Mouse (Mus musculus) WW6 (cell line): ENCODE data around the gene Fgfr2.

Experiments
- DNase-seq: peaks from one replicate; pipeline ENCODE4 v3.0.0-alpha.2; 2013; ENCODE audit warnings: low read depth, low spot score

Gene Fgfr2

DNA sequence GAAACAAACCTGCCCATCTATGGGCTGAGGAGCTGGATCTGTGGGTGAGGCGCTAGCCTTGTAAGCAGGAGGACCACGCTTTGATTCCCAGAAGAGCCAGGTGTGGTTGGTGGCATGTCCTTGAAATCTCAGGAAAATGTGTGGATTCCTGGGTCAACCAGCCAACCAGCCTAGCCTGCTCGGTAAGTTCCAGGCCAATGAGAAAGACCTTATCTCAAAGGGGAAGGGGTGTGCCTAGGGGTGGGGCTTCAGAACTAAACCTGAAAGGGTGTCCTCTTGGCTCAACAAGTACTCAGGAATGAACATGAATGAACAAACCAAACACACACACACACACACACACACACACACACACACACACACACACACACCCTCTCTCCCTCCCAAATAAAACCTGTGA is 81.4 kb downstream of the Fgfr2 start:
- no peak for DNase-seq

DNA sequence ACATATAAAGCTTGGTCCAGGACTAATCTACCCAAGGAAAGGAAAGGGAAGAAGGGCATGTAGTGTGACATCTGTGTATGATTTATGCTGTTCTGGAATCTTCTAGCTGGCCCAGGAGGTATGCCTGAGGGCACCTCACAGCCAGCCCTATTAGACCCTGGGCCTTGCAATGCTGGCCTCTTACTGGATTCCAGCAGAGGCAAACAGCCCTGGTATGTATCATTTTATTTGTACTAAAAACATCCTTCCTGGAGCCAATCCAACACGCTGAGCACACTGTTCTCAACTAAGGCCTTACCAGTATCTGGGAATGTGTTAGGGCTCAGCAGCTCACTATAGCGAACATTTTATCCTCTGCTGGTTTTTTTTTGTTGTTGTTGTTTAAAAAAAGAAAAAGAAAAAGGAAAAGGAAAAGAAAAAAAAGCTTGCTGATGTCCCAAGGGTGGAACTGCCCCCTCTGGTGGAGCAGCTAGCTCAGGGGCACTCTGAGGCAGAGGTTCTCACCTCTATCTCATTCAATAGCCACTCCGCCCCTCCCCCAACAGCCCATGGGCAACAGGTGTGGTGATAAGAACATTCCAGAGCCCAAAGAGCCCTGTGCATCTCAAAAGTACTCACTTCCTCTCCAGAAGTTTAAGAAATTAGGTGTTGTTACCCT is 82.3 kb downstream of the Fgfr2 start:
- DNase-seq = peak; percentile 39

DNA sequence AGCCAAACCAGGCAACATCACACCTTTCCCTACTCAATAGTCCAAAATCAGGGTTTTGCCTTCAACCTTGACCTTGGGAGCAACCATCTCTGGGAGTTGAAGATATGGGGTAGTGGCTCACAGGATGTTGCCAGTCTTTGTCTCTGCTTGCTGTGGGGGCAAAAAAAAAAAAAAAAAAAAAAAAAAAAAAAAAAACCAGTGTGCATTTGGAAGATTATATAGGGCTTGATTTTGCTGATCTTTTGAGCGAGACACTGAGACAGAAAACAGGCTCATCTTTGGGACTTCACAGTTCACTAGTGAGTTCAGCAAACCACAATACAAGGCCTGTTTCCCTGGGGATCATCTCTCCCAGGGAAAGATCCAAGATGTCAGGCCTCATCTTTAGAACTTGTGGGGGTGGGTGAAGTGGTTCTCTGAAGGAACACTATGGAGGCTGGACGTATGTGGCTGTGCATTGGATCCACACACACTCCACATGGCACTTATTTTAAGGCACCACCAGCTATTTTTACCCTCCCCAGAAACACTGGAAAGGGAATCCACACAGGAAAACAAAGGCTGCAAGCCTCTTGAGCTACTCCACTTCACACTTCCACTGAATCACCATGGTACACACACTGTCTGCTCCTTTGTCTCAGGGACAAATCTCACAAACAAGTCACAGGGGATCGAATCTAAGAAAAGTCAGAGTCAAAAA is 83.4 kb downstream of the Fgfr2 start:
- no peak for DNase-seq

DNA sequence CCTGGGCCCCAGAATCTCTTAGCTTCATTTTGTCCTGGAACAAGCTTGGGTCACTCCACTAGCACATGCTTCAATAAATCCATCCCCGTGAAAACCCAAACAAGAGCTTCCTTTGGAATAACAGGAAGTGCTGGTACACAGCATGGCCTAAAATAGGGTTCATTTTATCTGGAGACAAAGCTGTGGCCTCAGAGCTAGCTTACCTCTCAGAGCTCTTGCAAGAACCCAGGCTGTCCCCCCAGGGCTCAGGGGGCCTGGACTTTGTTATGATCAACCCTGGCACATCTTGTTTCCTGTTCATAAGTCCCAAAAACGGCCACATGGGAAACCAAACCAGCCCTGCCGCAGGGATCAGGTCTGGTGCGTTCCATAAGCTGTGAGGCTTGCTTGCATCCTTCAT is 85.5 kb downstream of the Fgfr2 start:
- DNase-seq = no peak

DNA sequence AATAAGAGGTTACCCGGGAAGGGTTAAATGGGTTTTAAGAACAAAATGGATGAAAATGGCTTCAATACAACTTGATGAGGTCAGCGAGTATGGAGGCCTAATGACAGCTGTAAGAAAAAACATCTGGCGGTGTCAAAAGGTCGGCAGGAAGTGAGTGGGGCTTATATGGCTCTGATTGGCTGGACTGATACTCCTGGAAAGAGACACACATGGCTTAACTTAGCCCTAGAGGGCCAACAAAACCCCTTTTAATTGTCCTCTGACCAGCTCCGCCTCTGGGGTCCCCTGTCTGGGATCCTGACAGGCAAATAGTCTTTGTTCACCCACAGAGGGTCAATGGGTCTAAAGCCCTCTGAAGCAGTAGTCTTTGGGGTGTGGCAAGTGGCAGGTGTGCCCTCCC is 85.9 kb downstream of the Fgfr2 start:
- DNase-seq = no peak

DNA sequence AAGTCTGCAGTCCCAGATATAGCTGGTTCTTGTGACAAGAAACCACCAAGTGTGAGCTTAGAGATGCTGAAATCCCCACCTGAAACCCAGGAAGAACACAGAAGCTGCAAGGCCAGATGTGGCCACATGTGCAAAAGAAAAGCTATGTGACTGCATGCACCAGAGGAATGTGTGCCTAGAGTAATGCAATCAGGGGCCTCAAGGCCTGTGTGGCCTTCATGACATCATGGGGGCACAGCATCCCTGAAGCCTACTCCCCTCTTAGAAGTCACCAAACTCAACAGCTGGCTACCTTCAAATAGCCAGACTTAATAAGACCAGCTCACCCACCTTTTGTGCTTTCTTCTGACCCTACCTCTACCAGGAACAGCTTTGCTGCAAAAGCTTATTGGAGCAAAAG is 87.2 kb downstream of the Fgfr2 start:
- DNase-seq = no peak

DNA sequence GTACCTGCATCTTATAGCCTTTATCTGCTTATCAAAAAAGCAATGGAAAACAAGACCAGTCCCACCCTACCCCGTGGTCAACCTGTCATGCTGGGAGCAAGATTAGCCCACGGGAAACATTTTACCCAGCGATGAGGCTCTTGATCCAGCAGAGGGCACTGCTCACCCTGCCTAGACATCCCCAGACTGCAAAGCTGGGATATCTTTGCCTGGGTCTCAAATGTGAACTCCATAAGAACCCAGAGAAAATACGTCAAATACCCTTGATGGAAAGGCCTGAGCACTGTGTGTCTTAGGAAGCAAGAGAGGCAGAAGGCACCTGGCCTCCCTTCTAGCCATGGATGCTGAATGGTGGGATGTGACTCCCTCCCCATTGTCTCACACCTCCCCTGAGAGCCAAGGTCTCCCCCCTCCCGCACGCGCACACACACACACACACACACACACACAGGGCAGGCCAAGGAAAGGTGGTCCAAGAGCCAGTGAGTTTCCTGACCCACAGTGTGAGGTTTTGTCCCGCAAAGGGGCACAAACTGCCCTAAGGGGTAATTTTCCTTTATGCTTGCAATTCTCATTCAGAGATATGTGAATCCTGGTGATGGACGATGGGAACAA is 90.5 kb downstream of the Fgfr2 start:
- DNase-seq = no peak

DNA sequence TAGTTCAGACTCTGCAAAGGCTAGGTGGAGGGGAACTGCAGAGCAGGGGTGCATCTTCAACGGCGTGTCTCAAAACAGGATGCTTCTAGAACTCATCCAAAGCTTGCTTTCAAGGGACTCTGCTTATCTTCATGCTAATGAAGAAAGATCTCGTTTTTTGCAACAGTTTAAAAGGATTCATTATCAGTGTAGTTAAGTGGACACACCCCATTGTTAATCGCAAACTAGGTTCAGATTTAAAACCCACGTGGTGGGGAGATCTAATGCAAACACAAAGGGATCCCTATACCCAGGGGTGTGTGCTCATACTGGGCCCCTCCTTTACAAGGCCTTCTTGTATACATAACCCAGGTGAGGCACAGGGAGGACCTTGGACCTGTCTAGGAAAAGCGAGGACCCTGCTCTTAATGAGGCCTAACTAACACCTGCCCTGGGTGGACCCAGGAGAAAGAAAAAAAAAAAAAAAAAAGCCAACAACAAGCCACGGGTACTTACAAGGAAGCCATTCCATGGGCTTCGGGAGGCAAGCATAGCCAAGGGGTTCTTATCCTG is 93.6 kb downstream of the Fgfr2 start:
- DNase-seq = no peak

DNA sequence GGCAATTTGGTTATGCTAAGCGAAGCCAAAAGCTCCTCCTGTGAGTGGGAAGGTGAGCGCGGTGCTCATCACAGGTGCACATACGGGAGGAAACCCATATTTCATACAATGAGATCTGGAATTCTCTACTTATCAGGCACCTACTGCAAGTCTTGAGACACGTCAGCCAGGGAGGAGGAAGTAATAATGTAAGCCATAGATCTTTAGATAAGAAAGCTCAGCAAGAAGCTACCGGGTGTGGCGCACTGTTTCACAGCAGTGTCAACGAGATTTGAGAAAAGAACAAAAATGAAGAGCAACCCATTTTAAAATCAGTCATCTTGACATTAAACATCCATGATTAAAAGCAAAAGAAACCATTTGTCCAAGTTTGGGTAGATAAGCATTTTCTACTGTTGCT is 94.1 kb downstream of the Fgfr2 start:
- DNase-seq = no peak

DNA sequence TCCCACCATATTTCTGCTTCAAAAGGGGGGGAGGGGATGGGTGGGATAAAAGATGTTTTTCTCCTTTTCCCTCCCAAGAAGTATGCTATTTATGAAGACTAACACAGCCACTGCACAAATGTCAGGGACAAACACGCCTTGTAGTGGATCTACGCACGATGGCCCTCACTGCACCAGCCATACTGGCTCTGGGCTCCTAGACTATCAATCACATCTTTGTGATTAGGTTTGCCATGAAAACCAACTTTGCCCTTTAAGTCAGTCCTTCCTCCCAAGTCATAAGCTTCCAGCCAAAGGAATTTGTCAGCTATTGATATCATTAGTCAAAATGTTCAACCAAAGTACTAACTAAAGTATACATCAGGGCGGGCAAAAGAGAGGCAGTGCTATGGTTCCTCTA is 95.2 kb downstream of the Fgfr2 start:
- DNase-seq = no peak

DNA sequence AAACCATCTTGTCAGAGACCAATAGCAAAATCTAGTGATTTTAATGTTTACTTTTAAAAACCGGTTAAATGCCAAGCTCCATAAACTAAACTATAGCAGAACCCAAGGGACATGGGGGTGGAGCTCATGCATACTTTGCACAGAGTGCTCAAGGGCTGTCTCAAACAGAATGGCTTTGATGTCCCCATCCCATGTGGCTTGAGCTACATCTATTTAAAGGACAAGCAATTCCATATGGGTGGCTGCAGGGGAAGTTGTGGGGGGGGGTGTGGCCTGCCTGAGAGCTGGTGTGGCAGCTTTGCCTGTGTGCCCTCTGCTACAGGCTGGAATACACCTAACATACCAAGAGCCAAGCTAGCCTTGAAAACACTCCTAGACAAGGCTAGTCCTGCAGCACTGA is 98.5 kb downstream of the Fgfr2 start:
- no peak for DNase-seq

DNA sequence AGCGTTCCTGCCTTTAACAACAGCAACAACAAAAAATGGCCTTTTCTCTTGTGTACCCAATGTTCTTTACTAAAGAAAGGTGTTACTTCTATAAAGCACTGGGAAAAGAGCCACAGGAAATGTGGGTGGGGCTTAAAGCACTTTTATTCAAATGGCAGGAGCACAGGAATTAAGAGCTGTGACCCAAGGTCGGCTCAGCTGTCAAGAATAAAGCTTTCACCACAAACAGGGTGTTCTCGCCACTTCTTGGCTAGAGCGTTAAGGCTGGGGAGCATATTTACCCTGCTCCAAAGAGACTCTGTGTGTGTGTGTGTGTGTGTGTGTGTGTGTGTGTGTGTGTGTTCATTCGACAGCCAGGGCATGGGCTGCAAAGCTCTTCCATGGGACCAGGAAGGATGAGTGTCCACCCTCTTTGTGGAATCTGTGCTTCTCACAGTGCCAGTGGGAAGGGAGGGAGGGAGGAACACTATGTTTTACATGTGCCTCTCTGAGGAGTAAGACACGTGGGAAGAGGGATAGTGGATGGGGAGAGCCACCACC is 103.6 kb downstream of the Fgfr2 start:
- DNase-seq = no peak

DNA sequence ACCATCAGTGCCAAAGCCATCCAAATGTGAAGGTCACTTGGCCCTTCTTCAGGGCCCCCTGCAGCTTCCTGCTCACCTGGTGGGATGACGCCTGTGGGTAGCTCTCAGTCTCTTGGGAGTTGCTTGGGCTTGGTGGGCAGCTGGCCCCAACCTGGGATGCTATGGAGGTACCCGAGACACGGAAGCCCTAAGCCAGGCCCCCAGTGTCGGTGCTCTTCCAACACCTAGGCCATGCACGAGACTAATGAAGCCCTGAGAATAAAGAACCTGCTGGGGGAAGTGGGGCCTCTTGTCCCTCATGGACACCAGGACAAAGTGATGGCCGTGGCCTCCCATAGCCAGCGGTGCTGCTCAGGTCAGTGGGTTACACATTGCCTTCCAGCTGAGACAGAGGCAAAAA is 104.2 kb downstream of the Fgfr2 start:
- no peak for DNase-seq

DNA sequence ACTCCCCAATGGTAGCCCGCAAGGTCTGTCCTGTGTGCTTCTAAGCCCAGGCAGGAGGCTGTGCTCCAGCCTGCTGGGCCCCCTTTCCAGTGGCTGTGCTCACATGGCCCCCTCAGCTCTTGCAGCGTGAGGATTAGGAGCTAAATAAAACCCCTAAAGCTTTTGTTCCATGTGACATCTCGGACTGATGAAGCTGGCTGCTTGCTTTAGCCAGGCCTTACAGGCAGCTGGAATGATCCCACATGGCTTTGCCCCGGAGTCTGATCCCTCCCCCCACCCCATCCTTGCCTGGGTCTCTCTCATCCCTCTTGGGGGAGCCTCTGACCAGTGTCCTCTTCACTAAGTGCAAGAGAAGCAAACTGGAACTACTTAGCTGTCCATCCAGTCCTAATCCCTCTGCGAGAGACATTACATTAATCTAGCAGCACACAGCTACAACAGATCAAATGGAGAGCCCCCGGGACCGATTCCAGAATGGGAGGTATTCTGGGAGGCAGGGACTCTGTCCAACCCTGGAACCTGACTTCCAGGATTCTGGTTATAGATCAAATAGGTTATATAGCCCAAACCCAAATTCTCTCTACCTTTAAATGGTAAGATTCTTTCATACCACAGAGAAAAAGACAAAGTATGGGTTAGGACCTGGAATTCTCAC is 107.6 kb downstream of the Fgfr2 start:
- no peak for DNase-seq

DNA sequence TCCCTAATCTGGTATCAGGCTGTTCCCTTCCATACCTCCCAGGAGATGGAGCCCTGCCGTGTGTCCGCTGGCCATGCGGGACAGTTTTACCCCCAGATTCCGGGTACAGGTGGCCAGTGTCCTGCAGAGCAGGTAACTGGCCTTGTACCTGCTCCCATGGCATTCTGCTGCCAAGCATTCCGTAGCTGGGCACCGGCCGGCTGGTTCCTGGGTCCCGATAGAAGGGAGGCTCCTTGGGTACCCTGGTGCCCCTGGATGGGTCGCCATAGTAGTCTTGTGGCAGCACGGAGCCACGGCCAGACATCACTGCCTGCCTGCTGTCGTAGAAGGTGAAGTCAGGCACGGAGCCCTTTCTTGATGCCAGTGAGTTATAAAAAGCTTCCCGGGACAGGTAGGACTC is 108.5 kb downstream of the Fgfr2 start:
- DNase-seq = no peak

DNA sequence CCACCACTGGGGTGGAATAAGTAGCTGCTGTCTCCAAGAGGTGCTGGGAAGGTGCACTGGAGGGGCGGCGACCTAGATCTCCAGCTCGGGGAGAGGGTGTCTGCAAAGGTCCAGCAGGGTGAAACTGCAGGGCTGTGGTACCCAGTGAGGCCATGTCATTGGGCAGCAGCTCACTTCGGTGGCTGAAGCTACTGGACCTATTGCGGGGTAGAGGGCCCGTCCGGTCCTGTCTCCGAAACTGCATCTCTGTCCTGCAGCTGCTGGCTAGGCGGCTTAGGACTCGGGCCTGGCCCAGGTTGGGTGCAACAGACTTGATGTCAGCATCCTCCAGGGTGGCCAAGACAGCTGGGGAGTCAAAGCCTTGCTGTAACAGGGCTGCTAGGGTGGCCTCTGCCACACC is 109.2 kb downstream of the Fgfr2 start:
- DNase-seq = no peak

DNA sequence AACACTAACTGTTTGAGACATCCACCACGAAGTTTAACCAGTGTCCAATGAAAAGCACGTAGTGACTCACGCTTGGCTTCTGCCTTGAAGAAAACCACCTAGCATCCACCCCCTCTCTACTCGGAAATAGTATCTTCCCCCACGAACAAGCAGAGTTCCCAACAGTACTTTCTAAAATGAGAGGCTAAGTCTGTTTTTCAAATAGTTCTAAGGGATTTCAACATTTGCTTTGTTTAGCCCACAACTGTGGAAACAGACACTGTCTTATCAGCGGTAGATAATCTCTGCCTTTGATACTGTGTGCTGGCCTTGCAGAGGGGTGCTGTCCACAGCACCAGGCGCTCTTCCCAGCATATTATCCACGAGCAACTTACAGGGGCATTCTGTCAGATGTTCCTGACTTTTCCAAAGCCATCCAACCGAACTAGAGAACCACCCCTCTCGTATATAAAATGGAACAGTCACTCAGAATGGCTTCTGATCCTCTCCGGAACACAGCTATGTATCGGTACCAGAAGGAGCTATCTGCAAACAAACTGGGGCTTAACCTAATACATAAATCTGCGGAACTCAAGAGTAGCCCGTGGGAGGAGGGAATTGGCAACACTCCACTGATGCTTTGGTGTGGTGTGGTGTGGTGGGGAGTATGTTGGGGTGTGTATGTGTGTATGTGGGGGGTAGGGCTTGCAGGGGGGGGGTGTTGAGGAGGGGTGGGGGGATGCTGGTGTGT is 110.3 kb downstream of the Fgfr2 start:
- no peak for DNase-seq

DNA sequence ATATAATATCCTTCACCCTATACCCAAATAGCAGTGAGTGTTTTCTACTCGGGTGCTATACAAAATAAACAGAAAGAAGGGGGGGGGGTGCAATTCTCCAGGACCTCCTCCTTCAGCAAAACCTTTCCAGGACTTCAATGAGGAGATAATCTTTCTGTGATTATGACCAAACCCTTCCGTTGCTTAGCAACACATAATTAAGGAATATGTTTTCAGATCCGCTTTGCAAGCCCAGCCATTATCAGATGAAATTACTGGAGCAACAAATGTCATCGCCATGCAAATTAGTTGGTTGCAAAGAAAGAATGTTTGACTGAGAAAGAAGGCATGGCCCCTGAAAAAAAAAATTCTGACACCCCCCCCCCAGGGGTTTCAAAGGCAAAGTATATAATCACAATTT is 111.5 kb downstream of the Fgfr2 start:
- no peak for DNase-seq

DNA sequence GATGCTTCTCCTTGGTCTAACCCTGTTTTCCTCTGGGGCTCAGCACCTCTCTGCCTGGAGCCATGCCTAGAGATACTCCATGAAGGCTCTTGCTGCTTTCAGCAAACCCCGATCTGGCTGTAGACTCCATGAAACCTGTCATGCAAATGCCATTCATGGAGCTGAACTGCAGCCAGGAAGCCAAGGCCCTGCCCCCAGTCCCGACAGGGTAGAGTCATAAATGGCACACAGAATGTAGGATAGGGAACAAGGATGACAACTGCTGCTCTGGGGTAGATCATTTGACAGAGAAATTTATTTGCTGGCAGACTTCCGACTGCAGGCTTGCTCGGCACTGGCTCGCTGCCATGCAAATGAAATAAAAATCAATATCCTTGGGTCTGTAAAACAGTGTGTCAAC is 112.0 kb downstream of the Fgfr2 start:
- DNase-seq = no peak

DNA sequence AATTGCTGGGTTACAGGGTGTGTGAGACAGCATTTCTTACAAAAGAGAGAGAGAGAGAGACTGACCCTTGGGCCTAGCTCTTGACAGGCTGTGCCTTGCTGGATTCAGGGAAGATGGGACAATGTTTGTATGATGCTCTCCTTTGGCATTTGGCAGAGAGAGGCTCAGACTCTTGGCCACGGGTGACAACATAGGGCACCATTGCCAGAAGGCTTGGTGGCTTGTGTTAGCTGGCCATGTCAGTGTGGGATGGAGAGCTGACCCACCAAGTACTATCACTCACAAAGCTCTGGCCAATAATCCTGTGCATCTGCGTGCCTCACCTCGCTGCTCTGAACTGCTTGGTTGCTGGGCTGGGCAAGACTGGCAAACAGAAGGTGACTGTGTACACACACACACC is 112.7 kb downstream of the Fgfr2 start:
- DNase-seq = no peak

DNA sequence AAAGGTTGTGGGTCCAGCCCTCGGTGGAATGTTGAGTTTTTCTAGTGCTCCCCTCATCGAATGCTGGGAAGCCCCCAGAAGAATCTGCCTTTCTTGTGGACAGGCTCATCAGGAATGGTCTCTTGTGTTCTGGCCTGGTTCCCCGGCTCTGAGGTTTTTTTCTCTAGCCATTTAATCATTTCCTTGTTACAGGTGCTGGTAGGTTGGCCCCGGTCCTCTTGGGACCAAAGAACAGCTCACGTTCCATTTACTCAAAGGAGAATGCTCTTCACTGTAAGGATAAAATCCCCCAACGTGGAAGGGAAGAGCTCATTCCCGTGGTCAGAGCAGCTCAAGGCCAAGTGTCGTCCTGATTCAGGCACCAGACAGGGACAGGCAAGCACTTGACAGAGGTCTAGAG is 113.5 kb downstream of the Fgfr2 start:
- no peak for DNase-seq

DNA sequence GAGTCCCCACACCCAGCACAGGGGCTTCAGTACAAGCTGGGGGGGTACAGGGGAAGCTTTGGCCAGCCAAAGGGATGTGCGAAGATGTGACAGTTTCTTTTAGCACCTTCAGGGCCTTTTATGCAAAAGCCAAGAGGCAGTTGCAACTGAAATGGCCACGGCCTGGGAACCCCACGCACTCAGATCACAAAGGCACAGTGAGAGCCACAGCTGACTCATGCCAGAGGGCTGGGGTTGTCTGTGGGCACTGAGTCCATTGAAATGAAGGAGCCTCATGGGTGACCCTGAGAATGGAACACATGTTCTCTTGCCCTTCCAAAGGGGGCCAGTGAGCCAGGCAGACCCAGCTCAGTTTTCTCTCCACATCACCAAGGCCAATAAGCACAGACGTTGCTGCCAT is 114.5 kb downstream of the Fgfr2 start:
- DNase-seq = no peak
